Mouse (Mus musculus) right cerebral cortex, postnatal 36 days (tissue): ENCODE measurements around the gene Timm50.
A peak's percentile ranks its signal among the peaks of the same experiment; 100 is the strongest.

Experiments used
- DNase-seq, 2 experiments: peaks; one replicate each; pipeline ENCODE4 v3.0.0; 2022; ENCODE audit warnings: low spot score in 2 of 2, mixed read lengths in 1 of 2

The Timm50 gene

GRCm38 (mm10) chr7:28269355-28269754 is 42.5 kb downstream of the Timm50 start:
- no peak for DNase-seq

- DNase-seq: no peak
Observed at GRCm38 (mm10) chr7:28268576-28268975, 43.3 kb downstream of the Timm50 start.

- peak; percentile 32 to 43 for DNase-seq
Observed at GRCm38 (mm10) chr7:28268042-28268531, 43.8 kb downstream of the Timm50 start.

GRCm38 (mm10) chr7:28267129-28268041 is 44.5 kb downstream of the Timm50 start, which contains the start of gene Eid2:
Gene Eid2 (plus strand): TSS chr7:28267881.
- peak; percentile 89 to 90 for DNase-seq

GRCm38 (mm10) chr7:28265391-28265790 is 46.5 kb downstream of the Timm50 start:
- no peak for DNase-seq

- DNase-seq: no peak
Observed at GRCm38 (mm10) chr7:28263786-28264185, 48.1 kb downstream of the Timm50 start.

- DNase-seq: no peak
Observed at GRCm38 (mm10) chr7:28262861-28263260, 49.0 kb downstream of the Timm50 start.
